Mouse (Mus musculus): ENCODE measurements around the gene Trpc4ap.

Trpc4ap gene

GRCm38 (mm10) chr2:155636881-155637280 lies 55.3 kb downstream of the Trpc4ap start:
- DNase-seq = no peak

- DNase-seq = no peak
Measured at GRCm38 (mm10) chr2:155635961-155636360, 56.2 kb downstream of the Trpc4ap start.

- DNase-seq = no peak
Measured at GRCm38 (mm10) chr2:155634562-155634961, 57.6 kb downstream of the Trpc4ap start.

- DNase-seq = no peak
Measured at GRCm38 (mm10) chr2:155633731-155634130, 58.5 kb downstream of the Trpc4ap start.

GRCm38 (mm10) chr2:155633121-155633520 lies 59.1 kb downstream of the Trpc4ap start:
- no peak for DNase-seq

GRCm38 (mm10) chr2:155632138-155632936 lies 59.8 kb downstream of the Trpc4ap start:
- no peak for DNase-seq

DNA sequence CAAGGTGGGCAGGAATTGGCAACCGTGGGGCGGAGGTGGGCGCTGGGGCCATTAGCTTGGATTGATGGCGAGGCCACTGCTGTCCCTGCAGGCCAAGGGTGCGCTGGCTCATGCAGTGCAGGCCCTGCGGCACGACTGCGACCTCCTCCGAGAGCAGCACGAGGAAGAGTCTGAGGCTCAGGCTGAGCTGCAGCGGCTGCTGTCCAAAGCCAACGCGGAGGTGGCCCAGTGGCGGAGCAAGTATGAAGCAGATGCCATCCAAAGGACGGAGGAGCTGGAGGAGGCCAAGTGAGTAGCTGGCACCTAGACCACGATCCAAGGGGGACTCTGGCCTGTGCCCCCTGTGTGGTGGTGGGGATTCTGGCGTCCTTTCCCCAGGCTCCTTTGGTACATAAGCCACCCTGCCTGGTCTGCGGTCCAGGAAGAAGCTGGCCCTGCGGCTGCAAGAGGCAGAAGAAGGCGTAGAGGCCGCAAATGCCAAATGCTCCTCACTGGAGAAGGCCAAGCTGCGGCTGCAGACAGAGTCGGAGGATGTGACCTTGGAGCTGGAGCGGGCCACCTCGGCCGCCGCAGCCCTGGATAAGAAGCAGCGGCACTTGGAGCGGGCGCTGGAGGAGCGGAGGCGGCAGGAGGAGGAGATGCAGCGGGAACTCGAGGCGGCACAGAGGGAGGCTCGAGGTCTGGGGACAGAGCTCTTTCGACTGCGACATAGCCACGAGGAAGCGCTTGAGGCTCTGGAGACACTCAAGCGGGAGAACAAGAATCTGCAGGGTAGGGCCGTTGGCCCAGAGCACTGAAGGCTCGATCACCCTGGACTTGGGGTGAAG lies 61.4 kb downstream of the Trpc4ap start:
- no peak for DNase-seq

GRCm38 (mm10) chr2:155630153-155630552 lies 62.0 kb downstream of the Trpc4ap start:
- DNase-seq = no peak

DNA sequence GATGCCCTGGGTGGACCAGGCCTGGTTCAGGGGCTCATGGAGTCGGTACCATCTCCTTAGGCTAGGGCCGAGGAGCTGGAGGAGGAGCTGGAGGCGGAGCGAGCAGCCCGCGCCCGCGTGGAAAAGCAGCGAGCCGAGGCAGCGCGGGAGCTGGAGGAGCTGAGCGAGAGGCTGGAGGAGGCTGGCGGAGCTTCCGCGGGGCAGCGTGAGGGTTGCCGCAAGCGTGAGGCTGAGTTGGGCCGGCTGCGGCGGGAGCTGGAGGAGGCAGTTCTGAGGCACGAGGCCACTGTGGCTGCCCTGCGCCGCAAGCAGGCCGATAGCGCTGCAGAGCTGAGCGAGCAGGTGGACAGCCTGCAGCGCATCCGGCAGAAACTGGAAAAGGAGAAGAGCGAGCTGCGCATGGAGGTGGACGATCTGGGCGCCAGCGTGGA lies 62.9 kb downstream of the Trpc4ap start:
- DNase-seq = no peak

DNA sequence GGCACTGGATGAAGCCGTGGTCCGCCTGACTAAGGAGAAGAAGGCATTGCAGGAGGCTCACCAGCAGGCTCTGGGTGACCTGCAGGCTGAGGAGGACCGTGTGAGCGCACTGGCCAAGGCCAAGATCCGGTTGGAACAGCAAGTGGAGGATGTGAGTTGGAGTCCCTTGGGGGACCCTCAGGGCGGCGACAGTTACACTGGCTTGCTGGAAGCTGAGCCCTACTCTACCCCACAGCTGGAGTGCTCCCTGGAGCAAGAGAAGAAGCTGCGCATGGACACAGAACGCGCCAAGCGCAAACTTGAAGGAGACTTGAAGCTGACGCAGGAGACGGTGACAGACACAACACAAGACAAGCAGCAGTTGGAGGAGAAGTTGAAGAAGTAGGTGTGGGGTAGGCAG lies 63.7 kb downstream of the Trpc4ap start:
- no peak for DNase-seq

GRCm38 (mm10) chr2:155628112-155628511 lies 64.1 kb downstream of the Trpc4ap start:
- DNase-seq = no peak

GRCm38 (mm10) chr2:155627030-155627738 lies 65.0 kb downstream of the Trpc4ap start:
- peak; percentile 80 for DNase-seq

DNA sequence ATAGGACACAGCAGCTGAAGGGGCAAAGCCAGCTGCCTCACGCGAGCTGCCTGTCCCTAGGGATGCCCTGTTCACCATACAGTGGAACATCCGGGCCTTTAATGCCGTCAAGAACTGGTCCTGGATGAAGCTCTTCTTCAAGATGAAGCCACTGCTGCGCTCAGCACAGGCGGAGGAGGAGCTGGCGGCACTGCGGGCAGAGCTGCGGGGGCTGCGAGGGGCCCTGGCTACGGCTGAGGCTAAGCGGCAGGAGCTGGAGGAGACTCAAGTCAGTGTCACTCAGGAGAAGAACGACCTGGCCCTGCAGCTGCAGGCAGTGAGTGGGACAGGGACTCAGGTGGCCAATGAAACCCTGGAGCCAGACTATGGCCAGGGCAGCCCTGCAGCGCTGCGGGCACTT lies 65.9 kb downstream of the Trpc4ap start:
- DNase-seq = no peak

GRCm38 (mm10) chr2:155624730-155625129 lies 67.5 kb downstream of the Trpc4ap start:
- peak; percentile 59 for DNase-seq

- no peak for DNase-seq
Measured at GRCm38 (mm10) chr2:155623996-155624395, 68.2 kb downstream of the Trpc4ap start.

- DNase-seq = peak; percentile 50
Measured at GRCm38 (mm10) chr2:155622606-155623005, 69.6 kb downstream of the Trpc4ap start.

GRCm38 (mm10) chr2:155619817-155620216 lies 72.4 kb downstream of the Trpc4ap start:
- peak; percentile 95 for DNase-seq

- DNase-seq = peak; percentile 70
Measured at GRCm38 (mm10) chr2:155616971-155617370, 75.2 kb downstream of the Trpc4ap start.

- DNase-seq = peak; percentile 82
Measured at GRCm38 (mm10) chr2:155613953-155614352, 78.2 kb downstream of the Trpc4ap start.

DNA sequence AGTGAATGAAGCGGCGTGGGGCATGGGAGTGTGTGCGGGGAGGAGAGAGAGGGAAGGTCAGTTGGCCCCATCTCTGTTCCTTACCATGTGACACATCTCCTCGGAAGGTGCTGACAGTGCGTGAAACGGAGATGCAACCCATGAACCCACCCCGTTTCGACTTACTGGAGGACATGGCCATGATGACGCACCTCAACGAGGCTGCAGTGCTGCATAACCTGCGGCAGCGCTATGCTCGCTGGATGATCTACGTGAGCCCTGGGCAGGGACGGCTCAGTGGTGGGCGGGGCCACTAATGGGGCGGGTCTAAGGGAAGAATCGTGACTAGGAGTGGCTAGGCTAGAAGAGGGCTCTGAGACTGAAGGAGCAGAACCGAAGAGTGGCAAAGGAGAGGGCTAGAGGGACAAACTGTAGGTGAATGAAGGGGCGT lies 78.8 kb downstream of the Trpc4ap start:
- peak; percentile 99 for DNase-seq

- no peak for DNase-seq
Measured at GRCm38 (mm10) chr2:155611834-155612550, 80.2 kb downstream of the Trpc4ap start.

GRCm38 (mm10) chr2:155610978-155611377 lies 81.2 kb downstream of the Trpc4ap start, which contains the start of gene Myh7b:
TSS of gene Myh7b (plus strand) at chr2:155611212.
- no peak for DNase-seq

Data from liver (tissue).